Mouse (Mus musculus): Measurements from ENCODE around the gene Bbip1.
"Not testable (repeated sequence)": the region's sequence is repeated elsewhere in the genome, so short reads cannot be mapped to it uniquely, and the experiment has no call there.

The Bbip1 gene

DNA sequence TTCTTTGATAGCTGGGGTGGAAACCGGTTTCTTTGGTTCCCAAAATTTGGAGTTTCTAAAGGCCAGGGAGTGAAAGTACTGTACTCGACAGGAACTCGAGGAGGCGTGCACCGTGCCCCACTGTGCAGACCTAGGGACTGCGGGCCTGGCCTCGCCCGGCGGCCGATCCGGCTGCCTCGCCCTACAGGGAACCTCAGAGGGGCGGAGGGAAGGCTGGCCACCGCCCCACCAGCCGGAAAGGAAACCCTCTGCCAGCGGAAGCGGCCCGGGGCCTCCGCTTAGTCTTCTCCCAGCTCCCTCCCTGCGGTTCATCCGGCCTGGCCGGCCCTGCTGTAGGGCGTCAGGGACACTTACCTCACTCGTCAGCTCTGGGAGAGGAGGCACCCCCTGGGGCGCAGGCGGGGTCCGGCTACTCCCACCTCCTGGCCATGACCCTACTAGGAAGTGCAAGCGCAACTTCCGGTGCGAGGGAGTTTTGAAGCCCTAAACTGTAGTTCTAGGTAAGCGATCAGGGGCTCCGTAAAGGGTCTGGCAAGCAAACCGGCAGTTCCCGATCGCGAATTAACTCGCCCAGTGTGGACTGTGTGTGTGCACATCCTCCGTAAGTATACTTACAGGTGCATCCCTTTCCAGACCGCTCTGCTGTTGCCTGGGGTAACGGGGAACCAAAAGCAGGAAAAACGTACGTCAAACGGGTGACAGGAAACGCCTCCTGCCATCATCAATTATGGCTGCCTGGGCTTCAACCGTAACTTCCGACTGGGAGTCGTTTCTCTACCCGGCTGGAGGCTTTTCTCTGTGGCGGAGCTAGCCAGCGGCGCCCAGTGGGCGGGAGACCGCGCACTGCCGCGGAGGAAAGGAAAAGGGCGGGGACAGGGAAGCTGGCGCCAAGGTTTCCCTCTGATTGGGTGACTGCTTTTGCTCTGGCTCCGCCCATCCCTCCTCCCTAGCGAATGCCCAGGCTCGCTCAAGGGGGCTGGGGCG, at the start of gene Bbip1, which contains the start of gene Shoc2:
Bbip1 (minus strand) TSS at position 826 of the 984 bp plus-strand sequence.
Shoc2 (plus strand) TSS at position 505 of the 984 bp plus-strand sequence.
- peak; percentile 99 to 100 for DNase-seq

DNA sequence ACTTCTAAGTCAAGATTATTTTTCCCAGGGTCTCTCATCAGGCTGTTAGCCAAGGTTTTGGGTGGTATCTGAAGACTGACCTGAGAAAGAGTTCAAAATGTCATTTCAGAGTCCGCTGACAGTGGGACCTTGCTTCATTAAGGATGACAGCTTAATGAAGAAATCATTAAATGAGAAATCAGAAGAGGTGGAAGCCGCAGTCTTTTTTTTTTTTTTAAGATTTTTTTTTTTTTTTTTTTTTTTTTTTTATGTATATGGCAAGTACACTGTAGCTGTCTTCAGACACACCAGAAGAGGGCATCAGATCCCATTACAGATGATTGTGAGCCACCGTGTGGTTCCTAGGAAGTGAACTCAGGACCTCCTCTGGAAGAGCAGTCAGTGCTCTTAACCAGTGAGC, 49.4 kb upstream of the Bbip1 start:
- DNase-seq, result no peak

DNA sequence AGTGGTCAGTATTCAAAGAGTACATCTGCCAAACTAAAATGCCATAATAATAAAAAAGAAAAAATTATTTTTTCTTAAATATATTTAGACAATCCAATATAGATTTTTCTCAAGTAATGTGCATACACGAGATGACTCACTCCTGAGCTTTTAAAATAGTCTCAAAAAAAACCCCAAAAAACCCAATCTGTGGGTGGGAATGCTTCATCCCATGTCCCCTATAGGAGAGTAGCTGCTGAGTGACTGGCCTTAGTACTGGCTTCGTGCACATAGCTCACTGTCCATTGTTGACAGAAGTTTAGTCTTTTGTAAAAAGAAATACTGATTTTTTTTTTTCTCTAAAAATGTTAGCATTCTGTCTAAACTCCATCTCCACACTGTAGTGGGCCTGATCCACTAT, 46.1 kb upstream of the Bbip1 start:
- no peak for DNase-seq

DNA sequence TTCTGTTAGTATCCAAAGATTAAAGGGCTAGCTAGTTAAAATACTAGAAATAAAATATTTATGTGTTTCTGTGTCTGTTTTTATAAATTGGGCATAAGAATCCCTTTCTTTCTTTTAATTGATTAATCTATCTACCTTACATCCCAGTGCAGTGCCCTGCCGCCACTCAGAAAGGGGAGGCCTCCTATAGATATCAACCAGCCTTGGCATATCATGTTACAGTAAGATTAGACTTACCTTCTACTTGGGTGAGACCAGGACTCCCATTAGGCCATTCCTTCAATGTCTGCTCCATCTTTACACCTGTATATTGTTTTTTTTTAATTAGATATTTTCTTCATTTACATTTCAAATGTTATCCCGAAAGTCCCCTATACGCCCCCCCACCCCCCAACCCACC, 40.2 kb upstream of the Bbip1 start:
- no peak for DNase-seq

DNA sequence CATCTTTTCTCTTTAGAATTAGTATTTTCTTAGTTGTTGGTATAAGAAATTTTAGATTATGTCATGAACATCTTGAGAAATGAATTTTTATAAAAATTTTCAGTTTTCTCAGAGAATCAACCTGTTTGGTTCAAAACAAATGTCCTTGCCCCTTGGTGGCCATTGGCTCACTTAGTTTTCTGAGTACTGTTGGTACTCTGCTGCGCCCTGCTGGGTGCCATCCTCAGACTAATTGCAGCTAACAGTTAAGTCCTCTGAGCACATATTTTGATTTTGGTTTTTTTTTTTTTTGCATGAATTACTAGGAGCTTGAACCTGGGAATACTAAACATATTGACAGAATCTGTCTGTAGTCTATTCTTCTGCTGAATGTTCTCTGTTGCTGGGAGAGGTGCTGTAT, 38.9 kb upstream of the Bbip1 start:
- DNase-seq, result peak in 1 of 2 experiments; percentile 20

DNA sequence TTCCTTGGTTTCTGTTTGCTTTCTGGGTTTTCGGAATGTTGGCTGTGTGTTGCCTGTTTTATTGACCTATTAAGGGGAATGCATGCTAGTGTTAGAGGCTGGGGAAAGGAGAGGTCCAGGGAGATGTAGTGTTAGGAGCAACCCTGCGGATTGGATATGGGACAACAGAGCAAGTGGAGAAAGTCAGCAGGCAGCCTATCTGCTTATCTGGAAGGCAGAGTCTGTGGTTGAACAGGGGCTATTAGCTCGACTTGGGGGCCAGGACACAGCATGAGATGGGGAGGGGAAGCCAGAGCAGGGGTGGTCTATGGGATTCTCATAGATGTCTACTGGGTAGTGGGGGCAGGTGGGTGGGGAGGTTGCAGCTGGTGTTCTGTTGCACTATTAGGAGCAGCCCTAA, 37.6 kb upstream of the Bbip1 start:
- peak in 1 of 2 experiments; percentile 16 for DNase-seq

DNA sequence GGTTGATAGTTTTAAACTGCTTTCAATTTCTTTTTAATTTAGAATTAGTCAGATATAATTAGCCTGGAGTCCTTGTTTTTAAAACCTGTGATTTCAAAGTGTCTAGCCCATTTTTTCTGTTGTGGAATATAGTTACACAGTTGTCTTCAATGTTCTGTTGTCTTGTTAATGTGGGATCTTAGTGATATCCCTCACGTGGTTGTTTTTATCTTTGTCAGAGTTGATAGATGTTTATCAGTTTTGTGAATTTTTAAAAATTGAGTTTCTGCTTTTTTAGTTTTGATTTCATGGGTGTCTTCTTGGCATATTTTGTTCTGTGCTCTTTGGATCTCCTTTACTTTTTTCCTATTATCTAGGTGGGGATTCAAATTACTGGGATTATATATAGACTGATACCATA, 29.2 kb upstream of the Bbip1 start:
- no peak for DNase-seq

DNA sequence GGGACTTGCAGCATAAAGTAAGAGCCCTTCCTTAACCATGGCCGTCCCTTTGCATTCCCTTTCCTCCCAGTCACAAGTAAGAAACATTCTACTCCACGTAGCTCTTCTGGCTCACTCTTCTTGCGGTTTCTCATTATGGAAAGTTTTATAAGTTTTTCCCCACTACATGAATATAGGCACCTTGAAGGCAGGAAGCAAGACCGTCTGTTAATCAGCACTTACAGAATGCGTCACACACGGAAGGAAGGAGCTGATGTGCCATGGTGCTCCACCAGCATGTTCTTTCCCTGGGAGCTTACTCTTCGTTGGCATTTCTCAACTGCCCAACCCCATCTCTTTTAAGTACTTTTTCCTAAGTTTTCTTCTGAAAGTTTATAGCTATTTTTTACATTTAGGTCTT, 27.5 kb upstream of the Bbip1 start:
- DNase-seq, result no peak

DNA sequence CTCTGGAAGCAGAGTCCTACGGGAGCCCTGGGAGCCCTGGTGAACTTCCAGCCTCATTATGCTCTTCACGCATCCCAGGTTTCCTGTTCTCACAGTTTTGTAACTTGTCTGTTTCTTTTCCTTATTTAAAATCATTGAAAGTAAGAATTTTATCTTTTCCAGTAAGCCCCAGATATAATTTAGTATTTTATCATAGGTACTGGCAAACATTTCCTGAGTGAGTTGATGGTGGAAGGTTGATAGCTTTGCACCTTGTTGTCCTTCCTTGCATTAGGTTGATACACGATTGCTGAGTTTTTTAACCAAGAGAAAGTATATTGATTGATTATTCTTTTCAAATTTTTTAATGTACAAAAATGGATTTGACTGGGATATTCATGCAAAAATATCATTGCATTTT, 24.8 kb upstream of the Bbip1 start:
- no peak for DNase-seq

DNA sequence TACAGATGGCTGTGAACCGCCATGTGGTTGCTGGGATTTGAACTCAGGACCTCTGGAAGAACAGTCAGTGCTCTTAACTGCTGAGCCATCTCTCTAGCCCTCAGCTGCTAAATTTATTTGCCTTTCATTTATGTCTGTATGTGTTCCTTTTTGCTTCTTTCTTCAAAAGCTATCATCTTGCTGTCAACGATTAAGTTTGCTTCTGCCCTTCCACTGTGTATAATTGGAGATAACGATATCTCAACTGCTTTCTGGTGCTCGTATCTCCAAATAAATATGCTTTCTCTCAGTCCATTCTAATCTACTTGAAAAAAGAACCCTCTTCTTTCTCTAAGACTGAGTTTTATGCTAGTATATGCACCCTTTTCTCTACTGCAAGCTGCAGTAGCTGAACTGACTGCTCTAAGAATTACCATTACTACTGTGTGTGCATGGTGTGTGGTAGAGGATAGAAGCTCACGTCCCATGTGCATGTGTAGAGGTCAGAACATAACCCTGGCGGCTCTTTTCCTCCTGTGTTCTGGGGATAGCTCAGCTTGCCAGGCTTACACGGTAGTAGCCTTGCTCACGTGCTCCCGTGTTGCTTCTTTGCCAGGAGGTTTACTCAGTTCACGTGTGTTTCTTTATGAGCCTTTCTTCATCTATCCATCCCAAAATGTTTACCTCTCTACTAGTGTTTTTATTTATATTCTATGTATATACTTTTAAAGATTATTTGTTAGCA, 20.6 kb upstream of the Bbip1 start:
- DNase-seq, result no peak

DNA sequence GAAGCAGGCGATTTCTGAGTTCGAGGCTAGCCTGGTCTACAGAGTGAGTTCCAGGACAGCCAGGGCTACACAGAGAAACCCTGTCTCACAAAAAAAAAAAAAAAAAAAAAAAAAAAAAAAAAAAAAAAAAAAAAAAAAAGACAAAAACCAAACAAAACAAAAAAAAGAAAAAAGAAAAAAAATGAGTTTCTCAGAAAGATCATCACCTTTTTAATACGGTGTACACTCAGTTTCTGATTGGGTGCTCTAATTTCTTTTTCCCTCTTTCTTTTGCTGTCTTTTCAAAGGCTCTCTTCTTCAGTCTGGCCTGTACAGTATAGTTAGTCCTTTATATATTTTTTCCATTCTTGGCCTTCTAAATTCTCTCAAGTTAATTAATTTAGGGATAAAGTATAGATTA, 19.9 kb upstream of the Bbip1 start:
- not testable (repeated sequence) for DNase-seq

DNA sequence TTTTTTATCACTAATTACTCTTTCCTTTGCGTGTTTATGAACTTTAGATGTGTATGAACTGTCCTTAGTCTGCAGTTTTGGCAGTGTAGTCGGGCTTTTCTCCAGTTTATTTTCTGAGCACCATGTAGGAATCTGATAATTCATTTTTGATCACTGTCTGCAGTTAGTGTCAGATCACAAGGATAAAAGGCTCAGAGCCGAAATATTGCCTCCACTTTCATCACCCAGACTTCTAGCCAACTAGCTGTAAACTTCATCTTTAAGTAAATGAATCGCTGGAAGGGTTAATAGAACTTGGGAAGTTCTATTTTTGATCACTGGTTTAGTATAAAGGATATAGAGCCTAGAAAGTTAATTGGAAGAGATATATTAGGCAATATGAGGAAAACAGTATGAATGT, 18.1 kb upstream of the Bbip1 start:
- DNase-seq, result no peak

DNA sequence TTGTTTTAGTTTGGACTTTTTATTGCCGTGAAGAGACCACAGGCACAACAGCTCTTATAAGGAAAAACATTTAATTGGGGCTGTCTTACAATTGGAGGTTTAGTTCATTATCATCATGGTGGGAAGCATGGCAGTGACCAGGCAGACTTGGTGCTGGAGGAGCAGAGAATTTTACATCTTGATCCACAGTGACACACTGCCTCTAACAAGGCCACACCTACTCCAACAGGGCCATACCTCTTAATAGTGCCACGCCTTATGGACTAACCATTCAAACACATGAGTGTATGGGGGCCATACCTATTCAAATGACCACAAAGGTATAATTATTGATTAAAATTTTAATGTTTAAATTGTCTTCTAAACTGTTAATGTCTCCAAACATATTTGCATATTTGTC, 13.1 kb upstream of the Bbip1 start:
- DNase-seq, result no peak

DNA sequence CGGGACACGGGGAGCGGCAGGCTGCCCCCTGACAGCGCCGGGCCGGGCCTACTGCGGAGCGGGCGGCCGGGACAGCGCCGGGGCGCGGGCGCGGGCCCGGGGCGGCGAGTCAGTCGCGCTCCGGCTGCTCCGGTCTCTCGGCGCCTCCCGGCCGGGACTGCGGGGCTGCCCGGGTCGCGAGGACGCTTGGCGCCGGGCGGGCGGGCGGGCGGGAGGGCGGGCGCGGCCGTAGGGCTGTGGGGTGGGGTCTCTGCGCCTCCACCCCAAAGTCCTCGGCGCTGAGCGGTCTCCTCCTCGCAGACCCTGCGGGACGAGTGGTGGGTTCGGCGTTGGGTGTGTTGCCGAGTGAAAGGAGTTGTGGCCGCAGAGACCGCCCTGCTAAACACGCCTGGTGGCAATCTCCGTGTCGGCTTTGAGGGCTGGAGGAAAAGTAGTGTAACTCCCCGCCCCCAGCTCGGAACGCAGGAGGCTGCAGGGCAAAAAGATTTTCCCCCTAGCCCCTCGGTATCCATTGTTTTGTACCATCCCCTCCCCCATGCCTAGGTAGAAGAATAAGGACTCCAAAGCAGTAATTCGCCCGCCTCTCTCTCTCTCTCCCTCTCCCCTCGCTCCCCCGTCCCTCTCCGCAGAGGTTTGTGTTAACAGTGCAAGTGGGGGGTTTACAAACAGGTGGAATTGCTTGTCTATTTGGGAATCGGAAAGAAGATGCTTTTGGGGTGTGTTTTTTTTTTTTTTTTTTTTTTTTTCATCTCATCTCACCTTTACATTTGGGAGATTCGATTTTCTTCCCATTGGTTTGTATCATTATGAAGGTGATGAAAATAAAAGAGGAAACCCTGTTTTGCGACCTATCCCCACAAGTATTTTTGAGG, 980 bp upstream of the Bbip1 start:
- peak; percentile 63 for DNase-seq

DNA sequence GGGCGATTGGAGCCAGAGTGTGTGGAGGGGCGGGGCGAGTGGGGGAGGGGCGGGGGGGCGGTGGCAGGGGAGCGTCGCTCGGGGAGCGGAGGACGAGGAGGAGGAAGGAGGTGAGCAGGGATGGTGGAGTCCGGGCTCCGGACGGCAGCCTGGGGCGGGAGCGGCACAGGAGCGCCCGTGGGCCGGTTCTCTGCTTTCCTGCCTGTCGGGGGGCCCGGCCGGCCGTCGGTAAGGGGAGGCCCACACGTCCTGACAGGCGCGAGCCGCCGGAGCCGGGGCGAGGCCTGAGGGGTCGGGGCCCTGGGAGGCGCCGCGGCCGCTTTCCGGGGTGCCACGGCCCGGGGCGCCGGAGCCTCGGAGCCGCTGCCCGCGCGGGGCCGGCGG, 351 bp upstream of the Bbip1 start:
- no peak for DNase-seq

DNA sequence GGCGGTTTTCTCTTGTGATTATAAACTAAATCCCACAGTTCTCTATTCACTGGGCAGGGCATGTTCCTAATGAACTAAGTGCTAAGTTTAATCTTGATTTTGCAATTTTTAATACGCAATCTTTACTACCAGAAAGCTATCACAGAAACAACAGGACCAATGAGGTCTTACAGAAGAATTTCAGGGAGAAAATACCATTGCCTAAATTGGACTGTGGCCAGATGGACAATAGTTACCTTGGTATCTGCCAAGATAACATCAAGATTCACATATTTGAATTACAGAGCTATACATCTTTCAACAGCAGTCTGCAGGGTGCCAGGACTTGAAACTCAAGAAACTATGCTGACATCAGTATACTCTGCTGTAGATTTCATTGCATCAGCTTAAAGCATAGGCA, 2.1 kb downstream of the Bbip1 start:
- DNase-seq, result no peak

DNA sequence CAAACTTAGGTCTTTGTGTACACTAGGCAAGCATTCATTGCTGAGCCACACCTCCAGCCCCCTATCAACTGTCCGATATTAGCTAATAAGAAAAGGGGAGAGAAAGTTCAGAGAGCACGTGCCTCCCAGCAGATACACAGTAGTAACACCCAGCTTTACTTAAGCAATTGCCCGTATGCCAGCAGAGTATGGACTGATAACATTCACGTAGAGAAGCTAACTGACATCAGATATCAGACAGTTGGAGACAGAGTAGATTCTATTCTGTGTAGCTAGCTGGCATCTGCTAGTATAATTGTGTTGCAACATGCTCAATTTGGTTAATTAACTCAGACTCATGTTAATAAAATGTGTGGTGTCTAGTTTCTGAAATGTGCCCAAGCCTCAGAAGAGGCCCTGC, 3.3 kb downstream of the Bbip1 start:
- DNase-seq, result no peak

DNA sequence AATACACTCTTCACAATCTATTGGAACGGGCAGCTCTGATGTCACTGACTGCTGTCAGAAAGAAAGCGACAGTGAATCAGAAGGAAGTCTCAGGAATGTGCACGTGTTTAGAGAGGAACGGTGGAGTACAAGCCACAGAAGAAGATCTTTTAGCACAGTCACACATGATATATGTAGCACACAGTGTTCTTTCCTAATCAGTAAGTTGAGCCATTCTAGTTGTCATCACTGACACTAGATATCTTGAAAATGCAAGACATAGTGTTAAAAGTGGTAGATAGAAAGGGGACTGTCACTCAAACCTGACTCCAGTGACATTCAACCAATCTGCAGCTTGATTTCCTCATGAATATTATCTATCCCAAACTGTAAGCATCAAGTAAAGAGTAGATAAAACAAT, 5.0 kb downstream of the Bbip1 start:
- no peak for DNase-seq

DNA sequence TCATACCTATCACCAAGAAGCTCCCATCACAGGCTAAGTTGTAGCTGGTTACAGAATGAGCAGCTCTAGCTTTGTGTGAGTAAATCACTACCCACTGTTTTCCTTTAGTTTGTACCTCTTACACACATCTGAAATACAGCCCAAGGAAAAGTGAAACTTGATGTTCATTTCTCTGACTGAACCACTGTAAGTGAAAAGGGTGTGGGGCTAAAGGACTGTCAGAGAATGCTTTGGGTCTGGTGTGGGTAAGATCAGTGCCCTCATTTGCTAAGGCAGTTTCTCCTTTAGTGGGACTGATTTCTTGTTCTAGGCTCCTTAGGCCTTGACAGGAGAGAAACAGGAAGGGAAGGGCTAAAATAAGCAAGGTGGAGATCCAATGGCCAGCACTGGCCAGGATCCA, 10.4 kb downstream of the Bbip1 start:
- DNase-seq, result no peak

DNA sequence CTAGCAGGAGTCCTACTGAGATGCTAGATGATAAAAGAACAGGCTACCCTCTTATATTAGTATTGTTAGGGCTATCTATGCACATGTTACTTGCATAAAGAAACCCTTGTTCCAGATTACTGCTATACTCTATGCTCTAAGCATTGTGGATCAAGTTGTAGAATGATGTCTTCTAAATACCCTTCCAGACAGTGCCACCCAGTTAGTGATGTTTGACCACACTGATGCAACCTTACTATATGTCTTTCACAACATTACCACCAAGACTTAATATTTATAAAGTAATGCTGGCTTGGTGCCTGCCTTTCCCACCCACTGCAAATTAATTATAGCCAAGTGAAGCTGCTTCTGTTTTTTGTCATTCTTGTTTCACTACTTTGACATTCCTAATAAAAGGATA, 11.4 kb downstream of the Bbip1 start:
- no peak for DNase-seq

DNA sequence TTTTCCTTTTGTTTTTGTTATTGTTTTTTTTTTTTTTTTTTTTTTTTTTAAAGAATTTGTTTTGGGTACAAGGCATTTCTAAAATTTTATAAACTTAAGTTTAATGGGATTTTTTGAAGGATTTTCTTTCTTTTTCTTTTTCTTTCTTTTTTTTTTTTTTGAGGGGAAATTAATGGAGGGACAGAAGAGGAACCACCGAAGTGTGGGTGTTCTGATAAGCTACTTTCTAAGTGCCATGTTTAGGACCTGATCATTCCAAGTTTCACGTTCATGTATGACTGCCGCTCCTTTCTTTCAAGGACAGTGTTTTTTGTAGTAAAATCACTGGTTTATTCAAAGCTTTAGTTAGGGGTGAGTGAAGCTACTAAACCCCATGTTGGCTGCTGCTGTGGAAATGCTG, 15.2 kb downstream of the Bbip1 start:
- no peak for DNase-seq

DNA sequence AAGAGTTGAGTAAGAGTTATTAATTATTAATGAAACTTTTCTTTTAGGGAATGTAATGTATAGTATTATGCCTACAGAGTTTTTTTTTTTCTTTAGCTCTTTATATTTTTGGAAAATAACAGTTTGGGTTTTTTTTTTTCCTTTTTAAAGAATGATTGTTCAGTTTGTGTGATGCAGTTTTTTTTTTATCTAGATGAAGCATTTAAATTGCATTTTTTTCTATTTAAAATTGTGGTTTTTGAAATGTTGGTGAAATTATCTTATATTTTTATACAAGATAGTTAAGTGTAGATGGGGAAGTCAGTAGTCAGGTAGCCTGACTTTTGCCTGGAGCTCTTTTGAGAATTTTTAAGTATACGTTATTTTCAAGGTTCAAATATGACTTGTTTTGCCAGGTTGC, 17.7 kb downstream of the Bbip1 start:
- DNase-seq, result no peak

DNA sequence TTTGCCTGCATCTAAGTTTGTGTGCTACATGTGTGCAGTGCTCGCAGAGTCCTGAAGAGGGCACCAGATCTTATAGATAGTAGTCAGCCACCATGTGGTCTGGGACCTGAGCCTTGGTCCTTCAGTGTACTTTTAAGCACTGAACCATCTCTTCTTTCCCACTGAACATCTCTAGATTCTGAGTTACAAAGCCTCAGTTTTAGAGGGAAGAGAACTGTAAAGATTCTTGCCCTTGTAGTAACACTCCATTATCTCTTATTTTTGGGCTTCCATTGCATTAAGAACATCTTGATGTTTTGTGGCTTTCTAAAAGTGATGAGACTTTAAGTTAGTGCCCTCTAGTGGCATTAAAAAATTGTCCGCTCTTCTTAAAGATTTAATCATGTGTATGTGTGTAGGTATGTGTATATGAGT, 19.1 kb downstream of the Bbip1 start:
- DNase-seq, result peak; percentile 53 to 73

All from cerebellum, postnatal 10 days (tissue).